Mouse (Mus musculus) lung, postnatal 0 days (tissue): ENCODE data around the gene Nol3.

Source experiments
- CTCF ChIP-seq: IDR thresholded peaks from 2 replicates; pipeline ENCODE4 v1.5.1; 2016; ENCODE audit warnings: antibody characterized with exemption, mild to moderate bottlenecking
- EP300 ChIP-seq: IDR thresholded peaks from 2 replicates; pipeline ENCODE4 v1.6.1; 2016; ENCODE audit warnings: antibody characterized with exemption, mild to moderate bottlenecking, control low read depth

- TF ChIP-seq CTCF (no peak), EP300 (peak; percentile 69)
Measured at GRCm38 (mm10) chr8:105241016-105241415, 34.9 kb upstream of the Nol3 start.
